Mouse (Mus musculus): Measurements from ENCODE around the gene Chl1.

DNA sequence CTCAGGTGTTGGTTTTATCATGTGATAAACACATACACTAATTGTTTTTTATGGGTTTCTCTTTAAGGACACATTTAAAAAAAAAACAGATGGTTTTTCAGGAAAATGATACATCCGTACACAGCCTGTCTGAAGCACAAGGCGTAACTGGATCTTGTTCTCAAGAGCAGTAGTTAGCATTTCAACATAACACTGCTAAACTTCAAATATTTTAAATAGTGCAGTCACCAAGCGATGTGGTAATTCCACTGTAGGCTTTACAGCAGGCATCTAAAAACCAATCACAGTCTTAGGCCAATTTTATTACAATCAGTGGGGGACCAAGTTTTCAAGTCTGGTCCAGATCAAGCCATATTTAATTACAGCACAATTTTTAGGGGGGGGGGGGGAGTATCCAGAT lies 103.3 kb downstream of the Chl1 start:
- TF ChIP-seq CTCF (IDR thresholded peaks at IDR 0.05) = no peak
- no peak for TF ChIP-seq EP300 (IDR thresholded peaks at IDR 0.05)

Data from lung, postnatal 0 days (tissue).